Mouse (Mus musculus) neural tube, embryonic 15.5 days (tissue): ENCODE results near the gene Chrnb1. TPM values are rescaled to one million over a fixed set of nuclear protein-coding genes. Genes with fewer than 3 reads are reported as not detected.

ENCODE experiments used
- ATAC-seq: fragments of 200-750 bp; cut with Nextera tagmentation; 2 replicates; pipeline ENCODE4 v1.8.0; 2017; ENCODE audit warnings: mild to moderate bottlenecking, moderate TSS enrichment, moderate library complexity; ENCODE audit not compliant: low FRiP score
- H3K27ac ChIP-seq: fragments of 300-500 bp; sonication (generic); replicated peaks from 2 replicates; pipeline ENCODE4 v1.5.1; 2015; ENCODE audit warnings: mild to moderate bottlenecking, inconsistent platforms
- H3K27me3 ChIP-seq: fragments of 300-500 bp; sonication (generic); replicated peaks from 2 replicates; pipeline ENCODE4 v1.6.1; 2015; ENCODE audit warnings: inconsistent platforms
- H3K36me3 ChIP-seq: fragments of 300-500 bp; sonication (generic); 2 replicates; pipeline ENCODE4 v1.6.1; 2015; ENCODE audit warnings: inconsistent platforms
- H3K4me1 ChIP-seq: fragments of 300-500 bp; sonication (generic); 2 replicates; pipeline ENCODE4 v1.6.1; 2015; ENCODE audit warnings: inconsistent platforms
- H3K4me2 ChIP-seq: fragments of 300-500 bp; sonication (generic); 2 replicates; pipeline ENCODE4 v1.6.1; 2015; ENCODE audit warnings: inconsistent platforms, mild to moderate bottlenecking, moderate library complexity
- H3K4me3 ChIP-seq: fragments of 300-500 bp; sonication (generic); replicated peaks from 2 replicates; pipeline ENCODE4 v1.5.1; 2015; ENCODE audit warnings: mild to moderate bottlenecking, inconsistent platforms
- H3K9ac ChIP-seq: fragments of 300-500 bp; sonication (generic); replicated peaks from 2 replicates; pipeline ENCODE4 v1.6.1; 2015; ENCODE audit warnings: mild to moderate bottlenecking, inconsistent platforms
- H3K9me3 ChIP-seq: fragments of 300-500 bp; sonication (generic); replicated peaks from 2 replicates; pipeline ENCODE4 v1.6.1; 2016; ENCODE audit warnings: inconsistent platforms
- WGBS: fragments of 180-500 bp; shearing (Covaris S2); methylation state at CpG from one replicate; pipeline ENCODE4 v1.1.7; 2015; ENCODE audit warnings: mixed read lengths; 5-methylcytosine and 5-hydroxymethylcytosine counted together
- polyA plus RNA-seq: library from polyadenylated mRNA; unstranded; fragments of >200 nt; fragmentation: Nextera tagmentation; extraction: Ambion mirVana; gene quantifications from 2 replicates; pipeline ENCODE4 v1.2.1, GENCODE M21; 2015

Chrnb1 gene
- polyA plus RNA-seq: 2.1 and 3.0 TPM in 2 replicates

DNA sequence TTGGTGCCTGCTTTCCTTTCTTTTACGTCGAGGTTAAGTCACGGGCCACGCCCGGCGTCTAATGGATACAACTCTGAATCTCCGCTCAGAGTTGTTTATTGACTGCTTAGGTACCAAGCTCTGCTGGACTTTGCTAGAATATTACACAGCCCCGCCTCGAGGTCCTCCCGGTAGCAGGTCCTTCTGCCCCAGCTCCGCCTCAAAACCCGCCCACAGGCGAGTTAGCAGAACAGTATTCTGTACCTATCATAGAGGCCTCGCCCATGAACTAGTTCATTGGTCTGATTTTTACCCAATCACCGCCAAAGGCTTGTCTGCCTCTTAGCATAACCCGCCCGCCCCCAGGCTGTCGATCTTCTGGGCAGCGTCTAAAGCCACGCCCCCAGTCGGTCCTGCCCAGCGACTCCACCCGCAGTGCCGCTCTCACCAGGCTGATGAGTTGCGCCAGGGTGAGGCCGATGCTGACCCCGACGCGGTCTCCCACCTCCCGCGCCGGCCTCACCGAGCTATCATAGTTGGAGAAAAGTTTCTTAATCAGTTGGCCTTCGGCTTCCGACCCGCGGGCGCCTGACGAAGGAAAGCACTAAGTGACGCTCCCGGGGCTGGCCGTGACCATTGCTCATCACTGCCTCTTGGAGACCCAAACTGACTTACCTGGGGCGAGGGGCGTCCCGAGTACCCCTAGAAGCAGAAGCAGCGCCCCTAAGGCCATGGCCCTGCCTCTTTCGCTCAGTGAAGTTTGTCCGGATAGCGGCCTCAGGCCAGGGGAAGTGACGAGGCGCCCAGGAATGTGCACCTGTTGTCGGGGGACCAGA, at the start of gene Chrnb1:
TSS of gene Chrnb1 (minus strand) at position 776 of the 815 bp plus-strand sequence.
- 2% methylated on average over 52 of the region's 52 CpGs for WGBS
- no peaks in the 10 kb centered on the region for H3K36me3 ChIP-seq
- ATAC-seq: peak; percentile 89
- peak within 1 kb of the TSS; percentile 43 for H3K9ac ChIP-seq
- H3K4me1 ChIP-seq: peaks cover 28% of the 10 kb centered on the region
- peaks cover 30% of the 10 kb centered on the region for H3K27me3 ChIP-seq
- H3K27ac ChIP-seq: 0 out of 2 replicates have a peak within 1 kb of the TSS, but pooled peaks have one; percentile 33
- peak within 1 kb of the TSS; percentile 46 for H3K4me3 ChIP-seq
- H3K9me3 ChIP-seq: no peaks in the 10 kb centered on the region
- peak within 1 kb of the TSS; percentile 85 for H3K4me2 ChIP-seq

DNA sequence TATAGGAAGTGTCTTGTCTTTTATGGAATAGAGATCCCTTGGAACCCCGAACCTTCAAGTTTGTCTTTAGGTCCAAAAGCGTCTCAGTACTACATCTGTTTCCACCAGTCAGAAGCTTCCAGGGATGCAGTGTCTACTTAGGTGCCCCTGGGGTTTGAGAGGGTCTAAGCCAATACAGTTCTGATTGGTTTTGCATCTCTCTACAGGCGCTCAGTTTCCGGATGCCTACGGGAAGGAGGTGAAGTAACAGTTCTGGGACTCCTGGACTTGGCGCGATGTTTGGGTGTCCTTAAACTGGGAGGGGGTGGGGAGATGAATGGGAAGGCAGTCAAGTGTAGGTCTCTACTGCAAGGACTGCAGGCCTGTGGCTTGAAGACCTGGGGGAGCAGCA, 43.0 kb upstream of the Chrnb1 start:
- Histone ChIP-seq H3K4me1 (peaks cover 35% of the 10 kb centered on the region), H3K36me3 (peaks cover 1% of the 10 kb centered on the region; the same call in 1 of the 2 replicates), H3K27ac (peak overlapping the region; percentile 89), H3K4me2 (peak overlapping the region; percentile 94), H3K9ac (peak overlapping the region; percentile 56), H3K9me3 (no peaks in the 10 kb centered on the region), H3K27me3 (no peaks in the 10 kb centered on the region), H3K4me3 (peak overlapping the region; percentile 89)
- ATAC-seq: no peak
- 2% methylated on average over 7 of the region's 7 CpGs for WGBS

DNA sequence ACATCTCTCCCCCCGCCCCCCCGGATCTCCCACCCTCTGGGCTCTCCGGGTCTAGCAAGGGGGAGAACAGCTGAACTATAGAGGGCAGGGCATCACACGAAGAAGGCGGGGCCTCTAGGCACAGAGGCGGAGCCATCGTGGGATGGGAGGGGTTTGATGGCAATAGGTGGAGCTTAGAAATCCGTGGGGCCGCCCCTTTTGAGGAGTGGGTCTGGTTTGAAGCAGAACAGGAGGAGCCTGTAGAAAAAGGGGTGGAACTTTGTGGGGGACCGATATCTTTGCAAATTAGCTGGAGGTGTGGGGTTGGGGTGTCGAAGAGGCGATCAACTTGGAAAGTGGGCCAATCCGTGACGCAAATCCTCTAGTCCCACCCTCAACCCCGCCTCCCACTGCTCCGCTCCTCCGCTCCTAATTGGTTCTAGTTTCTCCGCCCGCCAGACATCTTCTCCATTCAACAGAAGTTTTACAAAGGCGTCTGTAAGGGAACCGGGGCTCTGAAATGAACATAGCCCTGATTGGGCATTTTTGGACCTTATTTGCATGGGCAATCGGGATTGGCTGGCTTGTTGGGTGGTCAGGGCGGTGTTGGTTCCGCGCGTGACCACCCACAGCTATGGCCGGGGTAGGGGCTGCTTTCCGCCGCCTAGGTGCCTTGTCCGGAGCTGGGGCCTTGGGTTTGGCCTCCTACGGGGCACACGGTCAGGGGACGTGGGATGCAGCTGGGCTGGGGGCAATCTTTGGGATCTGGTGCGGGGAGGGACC, 42.4 kb upstream of the Chrnb1 start, which contains the start of gene Tmem256:
TSS of gene Tmem256 (plus strand) at position 563 of the 762 bp plus-strand sequence.
- H3K9ac ChIP-seq: peak within 1 kb of the TSS; percentile 98
- H3K4me3 ChIP-seq: peak within 1 kb of the TSS; percentile 89
- under 1% methylated on average over 34 of the region's 34 CpGs for WGBS
- peak; percentile 89 for ATAC-seq
- H3K4me2 ChIP-seq: peak within 1 kb of the TSS; percentile 94
- H3K4me1 ChIP-seq: peaks cover 41% of the 10 kb centered on the region
- H3K9me3 ChIP-seq: no peaks in the 10 kb centered on the region
- peak within 1 kb of the TSS; percentile 98 for H3K27ac ChIP-seq
- no peaks in the 10 kb centered on the region for H3K27me3 ChIP-seq
- H3K36me3 ChIP-seq: peaks cover 7% of the 10 kb centered on the region

DNA sequence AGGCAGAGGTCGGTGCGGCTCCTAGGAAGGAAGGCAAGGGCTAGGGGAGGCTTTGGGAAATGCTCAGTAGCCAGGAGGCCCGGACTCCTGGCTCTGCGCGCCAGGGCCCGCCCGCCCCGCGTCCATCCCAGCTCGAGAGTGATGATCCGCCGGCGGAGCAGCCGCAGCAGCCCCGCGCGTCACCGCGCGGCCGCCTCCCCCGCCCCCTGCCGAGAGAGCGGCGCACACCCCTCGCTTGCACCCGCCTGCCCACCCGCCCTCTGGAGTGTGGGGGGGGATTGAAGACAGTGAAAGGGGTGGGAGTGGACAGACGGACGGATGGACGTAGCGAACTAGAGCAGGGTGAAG, 41.8 kb upstream of the Chrnb1 start, which contains the start of gene Nlgn2:
TSS of gene Nlgn2 (minus strand) at position 181 of the 348 bp plus-strand sequence.
- peak within 1 kb of the TSS; percentile 98 for H3K27ac ChIP-seq
- H3K9ac ChIP-seq: peak within 1 kb of the TSS; percentile 98
- H3K36me3 ChIP-seq: peaks cover 13% of the 10 kb centered on the region
- peak within 1 kb of the TSS; percentile 94 for H3K4me2 ChIP-seq
- H3K4me3 ChIP-seq: peak within 1 kb of the TSS; percentile 89
- no peaks in the 10 kb centered on the region for H3K9me3 ChIP-seq
- H3K4me1 ChIP-seq: peaks cover 44% of the 10 kb centered on the region
- no peaks in the 10 kb centered on the region for H3K27me3 ChIP-seq
- 0% methylated on average over 32 of the region's 32 CpGs for WGBS
- ATAC-seq: peak; percentile 79

DNA sequence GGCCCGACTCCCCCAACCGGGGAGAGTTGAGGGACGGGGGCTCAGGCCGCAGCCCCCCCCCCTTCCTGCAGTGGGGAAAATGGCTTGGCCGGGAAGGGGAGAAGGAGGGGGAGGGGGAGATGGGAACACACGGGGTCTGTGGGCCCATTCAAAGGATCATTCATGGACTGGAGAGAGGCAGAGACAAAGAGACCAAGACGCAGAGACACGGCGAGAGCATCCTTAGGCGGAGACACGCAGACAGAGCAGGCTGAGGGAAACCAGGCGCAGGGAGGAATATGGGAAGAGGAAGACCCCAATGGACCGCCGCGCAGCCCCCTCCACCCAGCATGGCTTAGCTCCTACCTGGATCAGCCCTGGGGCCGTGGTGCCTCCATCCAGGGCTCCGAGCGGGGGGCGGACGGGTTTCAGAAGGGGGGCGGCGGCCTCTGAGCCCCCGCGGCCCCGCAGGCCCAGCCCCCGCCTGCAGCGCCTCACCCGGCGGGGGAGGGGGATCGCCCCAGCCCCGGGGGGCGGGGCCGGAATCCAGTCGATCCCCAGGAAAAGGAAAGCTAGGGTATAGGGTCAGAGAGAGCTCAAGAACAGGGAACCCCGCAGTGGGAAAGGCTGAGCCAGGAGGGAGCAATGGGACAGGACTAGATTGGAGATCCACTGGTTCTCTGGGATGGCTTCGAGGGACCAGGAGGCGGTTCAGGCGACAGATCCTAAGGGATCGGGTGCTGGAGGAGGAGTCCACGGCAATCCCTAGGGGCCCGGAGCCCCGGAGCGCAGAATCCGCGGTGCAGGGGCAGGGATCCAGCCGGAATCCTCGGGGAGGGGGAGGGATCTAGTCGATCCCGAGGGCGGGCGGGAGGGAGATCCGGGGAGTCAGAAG, 41.2 kb upstream of the Chrnb1 start:
- peak overlapping the region; percentile 98 for H3K27ac ChIP-seq
- peak overlapping the region; percentile 98 for H3K9ac ChIP-seq
- ATAC-seq: peak; percentile 4; the same call in 1 of the 2 replicates
- under 1% methylated on average over 45 of the region's 52 CpGs for WGBS
- H3K4me2 ChIP-seq: peak overlapping the region; percentile 94
- peaks cover 19% of the 10 kb centered on the region for H3K36me3 ChIP-seq
- H3K4me1 ChIP-seq: peaks cover 49% of the 10 kb centered on the region
- no peaks in the 10 kb centered on the region for H3K27me3 ChIP-seq
- H3K4me3 ChIP-seq: peak overlapping the region; percentile 89
- H3K9me3 ChIP-seq: no peaks in the 10 kb centered on the region

DNA sequence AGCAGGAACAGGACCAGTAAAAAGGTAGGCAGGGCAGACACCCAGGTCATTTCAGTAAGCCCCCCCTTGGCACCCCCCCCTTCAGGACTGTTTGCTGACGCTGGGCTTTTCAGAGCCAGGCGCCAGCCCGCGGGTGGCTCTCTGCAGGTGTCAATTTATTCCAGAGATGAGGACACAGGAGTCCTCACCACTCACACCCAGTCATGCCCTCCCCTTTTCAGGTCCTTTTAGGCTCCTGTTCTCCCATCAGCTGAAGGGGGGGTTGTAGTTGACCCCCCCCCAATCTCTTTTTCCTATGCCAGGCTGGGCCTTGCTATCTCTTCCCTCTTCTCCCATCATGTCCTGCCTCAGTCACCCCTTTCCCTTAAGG, 40.2 kb upstream of the Chrnb1 start:
- 4% methylated on average over 4 of the region's 4 CpGs for WGBS
- H3K36me3 ChIP-seq: peaks cover 23% of the 10 kb centered on the region
- H3K27ac ChIP-seq: peak overlapping the region; percentile 98
- H3K9ac ChIP-seq: peak overlapping the region; percentile 98
- no peaks in the 10 kb centered on the region for H3K27me3 ChIP-seq
- no peaks in the 10 kb centered on the region for H3K9me3 ChIP-seq
- peak overlapping the region; percentile 89 for H3K4me3 ChIP-seq
- ATAC-seq: no peak
- H3K4me2 ChIP-seq: peak overlapping the region; percentile 94
- peaks cover 49% of the 10 kb centered on the region for H3K4me1 ChIP-seq

DNA sequence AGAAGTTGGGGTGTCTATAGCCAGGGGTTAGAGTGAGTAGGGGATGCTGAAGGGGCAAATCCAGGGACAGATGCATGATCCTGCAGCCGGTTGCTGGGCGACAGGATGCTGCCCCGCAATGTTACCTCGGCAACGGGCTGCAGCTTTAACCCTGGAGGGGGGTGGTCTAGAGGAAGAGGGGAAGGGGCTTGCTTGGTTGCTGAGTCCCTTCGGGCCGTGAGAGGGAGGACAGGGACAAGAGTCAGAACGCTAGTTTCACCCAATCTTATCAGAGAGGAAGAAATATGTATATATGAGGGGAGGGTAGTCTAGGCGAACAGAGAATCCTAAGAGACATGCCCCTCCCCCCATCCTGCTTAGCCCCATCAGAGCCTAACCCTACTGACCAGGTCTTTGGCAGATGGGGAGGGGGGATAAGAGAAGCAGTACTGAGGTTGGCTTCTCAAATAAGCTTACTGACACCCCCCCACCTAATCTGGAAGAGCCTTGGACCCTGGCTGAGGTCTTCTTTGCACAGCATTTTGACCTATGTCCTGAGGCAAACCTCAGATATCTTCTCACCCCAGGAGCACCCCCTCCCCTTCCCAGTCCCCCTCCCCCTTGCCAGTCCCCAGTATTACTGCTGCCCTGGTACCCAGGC, 39.7 kb upstream of the Chrnb1 start:
- WGBS: 5% methylated on average over 9 of the region's 9 CpGs
- Histone ChIP-seq H3K9ac (peak overlapping the region; percentile 98), H3K27ac (peak overlapping the region; percentile 98), H3K36me3 (peaks cover 23% of the 10 kb centered on the region), H3K27me3 (no peaks in the 10 kb centered on the region), H3K4me2 (peak overlapping the region; percentile 94), H3K4me3 (peak overlapping the region; percentile 89), H3K9me3 (no peaks in the 10 kb centered on the region), H3K4me1 (peaks cover 49% of the 10 kb centered on the region)
- ATAC-seq: no peak

DNA sequence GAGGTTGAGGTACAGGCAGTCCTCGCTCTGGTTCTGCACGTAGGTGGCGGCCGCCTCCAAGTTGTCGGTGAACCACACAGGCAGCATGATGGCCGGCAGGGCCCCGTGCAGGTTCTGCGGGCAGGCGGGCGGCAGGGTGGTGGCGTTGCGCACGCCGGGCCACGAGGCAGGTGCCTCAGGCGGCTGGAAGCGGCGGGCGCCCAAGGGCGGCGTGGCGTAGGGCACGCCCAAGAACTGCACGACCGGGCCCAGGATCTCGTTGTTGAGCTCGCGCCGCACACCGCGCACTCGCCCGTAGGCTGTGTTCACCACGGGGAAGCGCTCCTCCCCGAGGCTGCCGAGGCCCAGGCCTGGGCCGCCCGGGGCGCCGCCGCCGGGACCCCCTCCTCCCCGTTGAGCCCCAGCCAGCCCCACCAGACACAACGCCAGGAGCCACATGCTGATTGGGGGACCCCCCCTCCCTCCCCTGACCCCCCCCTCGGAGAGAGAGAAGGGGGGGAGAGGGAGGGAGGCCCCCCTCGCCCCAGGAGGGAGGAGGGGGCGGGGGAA, 38.3 kb upstream of the Chrnb1 start:
- Histone ChIP-seq H3K4me2 (peak overlapping the region; percentile 94), H3K4me1 (peaks cover 42% of the 10 kb centered on the region), H3K27me3 (no peaks in the 10 kb centered on the region), H3K27ac (peak overlapping the region; percentile 54), H3K9me3 (no peaks in the 10 kb centered on the region), H3K4me3 (peak overlapping the region; percentile 89), H3K9ac (peak overlapping the region; percentile 98), H3K36me3 (peaks cover 28% of the 10 kb centered on the region)
- ATAC-seq: no peak
- 3% methylated on average over 41 of the region's 48 CpGs for WGBS

DNA sequence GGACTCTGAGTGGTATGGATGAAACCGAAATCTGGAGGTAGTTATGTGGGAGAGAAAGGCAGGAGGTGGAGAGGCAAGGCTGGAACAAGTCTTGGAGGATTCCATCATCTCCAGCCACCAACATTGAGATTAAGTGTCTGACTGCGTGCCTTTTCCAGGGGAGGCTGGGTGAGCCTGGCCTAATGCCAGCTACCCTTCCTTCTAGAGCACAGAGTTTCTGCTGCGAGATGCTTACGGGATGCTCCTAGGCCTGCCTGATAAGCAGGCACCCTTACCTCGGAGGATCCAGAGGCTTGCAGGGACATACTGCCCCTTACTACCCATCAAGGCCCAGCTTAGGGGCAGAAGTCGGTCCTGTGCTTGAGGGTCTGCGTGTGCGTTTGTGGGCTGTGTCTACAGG, 37.8 kb upstream of the Chrnb1 start:
- Histone ChIP-seq H3K27ac (peak overlapping the region; percentile 54; the same call in 1 of the 2 replicates), H3K4me3 (peak overlapping the region; percentile 89), H3K4me1 (peaks cover 39% of the 10 kb centered on the region), H3K27me3 (no peaks in the 10 kb centered on the region), H3K9ac (peak overlapping the region; percentile 98), H3K36me3 (peaks cover 32% of the 10 kb centered on the region), H3K9me3 (no peaks in the 10 kb centered on the region), H3K4me2 (peak overlapping the region; percentile 94)
- no peak for ATAC-seq
- 49% methylated on average over 8 of the region's 8 CpGs for WGBS

DNA sequence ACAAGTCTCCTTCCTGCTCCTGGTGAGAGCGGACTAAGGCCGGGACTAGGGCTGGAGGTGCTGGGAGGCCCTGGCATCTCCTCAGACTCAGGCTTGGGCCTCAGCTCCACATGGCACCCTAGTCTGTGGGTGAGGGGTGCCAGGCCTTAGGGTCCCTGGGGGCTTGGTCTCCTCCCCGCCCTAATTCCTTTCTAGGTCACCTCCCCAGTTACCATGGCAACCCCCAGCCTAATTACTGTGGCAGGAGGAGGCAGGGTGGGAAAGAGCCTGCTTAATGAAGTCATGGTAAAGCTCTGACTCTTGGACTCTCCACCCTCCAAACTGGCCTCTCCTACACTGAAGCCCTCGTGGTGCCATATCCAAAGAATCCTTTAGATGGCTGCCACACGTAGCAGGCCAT, 33.1 kb upstream of the Chrnb1 start:
- Histone ChIP-seq H3K9me3 (no peaks in the 10 kb centered on the region), H3K4me1 (peaks cover 15% of the 10 kb centered on the region), H3K27ac (no peak overlapping the region), H3K27me3 (no peaks in the 10 kb centered on the region), H3K4me2 (no peak overlapping the region), H3K36me3 (peaks cover 79% of the 10 kb centered on the region), H3K9ac (no peak overlapping the region), H3K4me3 (no peak overlapping the region)
- ATAC-seq: no peak
- 48% methylated on average over 5 of the region's 5 CpGs for WGBS
